Mouse (Mus musculus): Measurements from ENCODE around the gene Rpp25. TPM values are rescaled to one million over a fixed set of nuclear protein-coding genes. Genes with fewer than 3 reads are reported as not detected.

Gene Rpp25
- under 1 TPM in 1 of 26 experiments, not detected in 25; 0.63 TPM for total RNA-seq (2018; cell fraction: chromatin; rRNA removed)
- total RNA-seq (2018; cell fraction: cytosol; rRNA removed), result under 1 TPM in 10 of 26 experiments, not detected in 16; 0.07 to 0.35 (median 0.19) TPM
- under 1 TPM in 1 of 26 experiments, not detected in 25; 0.49 TPM for total RNA-seq (2018; cell fraction: nucleus; rRNA removed)
- polyA plus RNA-seq (2018), result 0.10 to 0.36 TPM in 2 of 3 replicates, not detected in the other

DNA sequence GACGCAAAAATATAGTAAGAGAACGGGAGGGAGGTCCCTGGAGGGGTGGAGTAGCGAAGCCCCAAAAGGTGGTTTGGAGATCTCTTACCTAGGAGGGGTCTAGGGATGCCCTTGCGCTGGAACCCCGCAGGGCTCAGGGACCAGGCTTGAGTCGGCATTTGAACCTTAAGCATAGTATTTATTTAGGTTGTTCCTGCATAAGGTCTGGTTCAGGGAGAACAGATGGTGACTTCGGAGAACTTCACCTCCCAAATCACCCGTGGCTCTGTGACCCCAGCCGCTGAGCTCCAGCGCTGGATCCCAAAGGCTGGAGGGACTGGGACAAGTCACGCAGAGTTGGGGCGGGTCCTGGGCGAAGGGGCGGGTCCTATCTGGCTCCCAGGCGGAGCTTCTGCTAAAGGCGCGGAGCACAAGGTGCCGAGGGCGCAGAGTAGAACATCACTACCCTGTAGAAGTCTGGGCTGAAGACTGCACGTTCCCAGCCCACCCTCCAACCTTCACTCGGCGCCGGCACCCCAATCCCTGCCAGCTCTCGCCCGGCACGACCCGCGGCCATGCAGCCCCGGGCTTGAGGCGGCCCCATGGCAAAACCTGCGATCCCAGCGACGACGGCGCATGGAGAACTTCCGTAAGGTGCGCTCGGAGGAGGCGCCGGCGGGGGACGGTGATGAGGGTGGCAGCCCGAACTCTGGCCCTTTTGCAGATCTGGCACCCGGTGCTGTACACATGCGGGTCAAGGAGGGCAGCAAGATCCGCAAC, at the start of gene Rpp25:
Rpp25 (plus strand) TSS at position 405 of the 759 bp plus-strand sequence.
- Histone ChIP-seq H3K36me3 (ENCODE audit: inconsistent target) (no peaks in the 10 kb centered on the region), H3K79me2 (ENCODE audit: inconsistent target) (no peaks in the 10 kb centered on the region), H3K4me3 (ENCODE audit: inconsistent target) (no peak within 1 kb of the TSS), H3K27ac (no peak within 1 kb of the TSS)
- WGBS (ENCODE audit: missing documents), result 2% methylated on average over 46 of the region's 46 CpGs

DNA sequence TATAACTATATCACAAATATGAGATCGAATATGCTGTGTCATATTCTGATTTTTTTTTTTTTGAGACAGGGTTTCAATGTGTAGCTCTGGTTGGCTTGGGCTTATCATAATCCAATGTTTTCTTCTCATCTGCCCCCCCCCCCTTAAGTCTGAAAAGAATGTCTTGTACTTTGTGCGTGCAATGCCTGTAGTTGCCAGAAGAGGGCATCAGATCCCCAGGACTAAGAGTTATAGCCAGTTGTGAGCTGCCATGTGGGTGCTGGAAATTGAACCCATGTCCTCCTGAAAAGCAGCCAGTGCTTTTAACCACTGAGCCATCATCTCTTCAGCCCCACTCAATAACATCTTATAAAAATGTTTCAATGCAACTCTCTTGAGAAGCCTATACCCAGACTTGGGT, 44.1 kb upstream of the Rpp25 start:
- 90% methylated on average over 2 of the region's 2 CpGs for WGBS (ENCODE audit: missing documents)
- peaks cover 5% of the 10 kb centered on the region; the same call in 1 of the 2 replicates for H3K36me3 ChIP-seq (ENCODE audit: inconsistent target)
- H3K27ac ChIP-seq, result no peak overlapping the region

DNA sequence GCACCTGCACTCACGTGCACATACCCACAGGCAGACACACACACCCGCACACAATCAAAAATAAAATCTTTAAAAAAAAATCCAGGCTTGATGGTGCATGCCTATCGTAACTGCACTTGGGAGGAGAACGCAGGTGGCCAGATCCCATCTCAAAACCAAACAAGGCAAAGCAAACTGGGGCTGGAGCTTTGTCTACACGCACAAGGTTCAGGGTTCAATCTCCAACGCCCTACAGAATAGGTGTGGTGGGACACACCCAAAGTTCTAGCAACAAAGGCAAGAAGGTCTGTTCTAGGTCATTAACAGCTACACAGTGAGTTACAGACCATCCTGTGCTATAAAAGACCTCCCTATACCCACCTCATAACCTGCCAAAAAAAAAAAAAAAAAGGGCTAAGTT, 41.0 kb upstream of the Rpp25 start:
- 93% methylated on average over 6 of the region's 6 CpGs for WGBS (ENCODE audit: missing documents)

More for the DNA sequence above, 44.1 kb upstream of the Rpp25 start:
- Histone ChIP-seq H3K4me3 (ENCODE audit: inconsistent target) (no peak overlapping the region), H3K79me2 (ENCODE audit: inconsistent target) (peaks cover 99% of the 10 kb centered on the region)

DNA sequence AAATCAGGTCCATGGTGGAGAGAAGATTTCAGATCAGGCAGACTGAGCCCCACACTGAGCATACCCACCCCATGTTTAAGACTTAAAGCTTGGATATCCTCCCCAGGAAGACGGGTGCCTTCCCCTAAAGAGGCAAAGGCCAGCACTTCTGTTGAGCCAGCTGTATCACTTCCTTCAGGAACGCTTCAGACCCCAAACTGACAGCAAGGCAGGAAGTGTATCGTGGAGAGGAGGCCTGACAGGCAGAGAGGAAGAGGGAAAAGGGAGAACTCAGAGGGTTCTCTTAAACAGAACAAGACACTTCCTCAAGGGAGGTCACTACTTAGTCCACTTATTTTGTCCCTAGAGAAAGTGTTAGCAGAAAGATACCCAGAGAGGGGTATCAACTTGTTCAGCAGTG, 37.7 kb upstream of the Rpp25 start:
- Histone ChIP-seq H3K27ac (peak overlapping the region; percentile 85), H3K79me2 (ENCODE audit: inconsistent target) (peaks cover 59% of the 10 kb centered on the region), H3K4me3 (ENCODE audit: inconsistent target) (peak overlapping the region; percentile 90; the same call in 1 of the 2 replicates), H3K36me3 (ENCODE audit: inconsistent target) (peaks cover 5% of the 10 kb centered on the region; the same call in 1 of the 2 replicates)
- WGBS (ENCODE audit: missing documents), result 0% methylated on average over 3 of the region's 3 CpGs

More for the DNA sequence above, 41.0 kb upstream of the Rpp25 start:
- no peak overlapping the region for H3K27ac ChIP-seq
- H3K79me2 ChIP-seq (ENCODE audit: inconsistent target), result peaks cover 91% of the 10 kb centered on the region
- no peak overlapping the region for H3K4me3 ChIP-seq (ENCODE audit: inconsistent target)
- H3K36me3 ChIP-seq (ENCODE audit: inconsistent target), result peaks cover 5% of the 10 kb centered on the region; the same call in 1 of the 2 replicates

DNA sequence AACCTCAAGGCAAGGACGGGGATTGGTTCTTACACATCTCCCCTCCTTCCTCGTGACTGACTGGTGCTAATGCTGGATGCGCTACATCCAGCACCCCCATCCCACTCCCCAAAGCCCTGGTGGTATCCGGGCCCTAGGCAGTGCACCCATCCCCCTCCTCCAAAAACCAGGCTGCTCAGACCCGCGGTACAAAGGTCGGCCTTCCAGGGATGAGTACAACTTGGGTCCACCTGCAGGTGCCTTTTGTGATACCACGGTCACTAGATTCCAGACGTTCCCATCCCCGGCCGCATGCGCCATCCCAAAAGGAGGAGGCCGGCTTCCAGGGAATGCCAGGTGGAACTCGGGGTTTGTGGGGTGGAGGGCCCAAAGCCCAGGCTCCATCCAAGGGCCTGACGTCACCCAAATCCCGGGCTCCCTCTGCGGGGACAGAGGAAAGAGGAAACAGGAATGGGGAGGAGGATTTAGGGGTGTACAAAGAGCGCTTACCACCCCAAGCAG, 36.5 kb upstream of the Rpp25 start:
- H3K27ac ChIP-seq, result peak overlapping the region; percentile 85
- peak overlapping the region; percentile 90 for H3K4me3 ChIP-seq (ENCODE audit: inconsistent target)
- WGBS (ENCODE audit: missing documents), result 6% methylated on average over 18 of the region's 18 CpGs
- H3K79me2 ChIP-seq (ENCODE audit: inconsistent target), result peaks cover 47% of the 10 kb centered on the region
- H3K36me3 ChIP-seq (ENCODE audit: inconsistent target), result peaks cover 5% of the 10 kb centered on the region; the same call in 1 of the 2 replicates

DNA sequence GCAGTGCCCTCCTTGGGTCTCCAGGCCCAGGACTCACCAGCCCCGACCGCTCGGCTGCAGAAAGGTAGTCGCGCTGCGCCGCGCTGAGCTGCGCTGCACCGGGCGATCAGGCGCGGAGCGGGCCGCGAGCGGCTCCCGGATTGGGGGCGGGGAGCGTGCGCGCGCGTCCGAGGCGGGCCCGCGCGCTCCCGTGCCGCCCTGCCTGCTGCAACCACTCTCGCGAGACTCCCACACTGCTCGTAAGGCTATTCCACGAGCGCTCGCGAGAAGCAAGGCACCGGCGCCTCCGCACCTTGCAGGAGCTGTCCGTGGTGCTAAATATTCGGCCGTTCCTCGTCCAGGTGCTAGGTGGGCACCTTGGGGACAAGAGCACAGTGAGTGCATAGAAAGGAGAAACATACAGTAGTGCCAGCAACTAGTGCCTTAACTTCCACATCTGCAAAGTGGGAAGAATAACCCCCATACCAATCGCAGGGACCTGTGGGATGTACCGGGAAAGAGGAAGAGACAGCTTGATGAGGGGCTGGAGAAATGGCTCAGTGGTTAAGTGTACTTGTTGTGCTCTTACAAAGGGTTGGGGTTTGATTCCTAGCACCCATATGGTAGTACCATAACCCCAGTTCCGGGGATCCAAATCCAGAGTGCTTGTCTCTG, 35.8 kb upstream of the Rpp25 start, which contains the start of gene Scamp5:
Scamp5 (minus strand) TSS at position 165 of the 654 bp plus-strand sequence.
- H3K4me3 ChIP-seq (ENCODE audit: inconsistent target), result peak within 1 kb of the TSS; percentile 90
- H3K79me2 ChIP-seq (ENCODE audit: inconsistent target), result peaks cover 40% of the 10 kb centered on the region
- 0 out of 2 replicates have a peak, but pooled peaks cover 5% of the 10 kb centered on the region for H3K36me3 ChIP-seq (ENCODE audit: inconsistent target)
- WGBS (ENCODE audit: missing documents), result 2% methylated on average over 48 of the region's 48 CpGs
- peak within 1 kb of the TSS; percentile 85 for H3K27ac ChIP-seq

DNA sequence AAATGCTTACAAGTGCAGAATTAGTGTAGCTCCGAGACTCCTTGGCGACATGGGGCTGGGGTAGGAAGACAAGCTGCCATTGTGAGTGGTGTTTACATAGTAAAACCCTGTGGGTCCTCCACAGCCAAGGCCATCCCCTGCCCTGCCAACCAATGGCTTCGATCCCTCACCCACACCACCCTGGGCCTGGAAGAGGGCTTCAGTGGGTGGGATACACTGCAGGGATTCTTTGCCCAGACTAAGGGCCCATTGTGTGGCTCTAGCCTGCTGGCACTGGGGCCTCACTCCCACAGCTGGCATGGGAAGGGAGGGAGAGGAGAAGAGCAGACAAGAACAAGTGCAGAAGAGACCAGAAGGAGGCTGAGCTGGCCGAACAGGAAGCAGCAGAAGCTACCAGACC, 34.9 kb upstream of the Rpp25 start:
- 0 out of 2 replicates have a peak, but pooled peaks cover 5% of the 10 kb centered on the region for H3K36me3 ChIP-seq (ENCODE audit: inconsistent target)
- no peak overlapping the region for H3K27ac ChIP-seq
- WGBS (ENCODE audit: missing documents), result 78% methylated on average over 4 of the region's 4 CpGs
- peaks cover 31% of the 10 kb centered on the region for H3K79me2 ChIP-seq (ENCODE audit: inconsistent target)
- no peak overlapping the region for H3K4me3 ChIP-seq (ENCODE audit: inconsistent target)

DNA sequence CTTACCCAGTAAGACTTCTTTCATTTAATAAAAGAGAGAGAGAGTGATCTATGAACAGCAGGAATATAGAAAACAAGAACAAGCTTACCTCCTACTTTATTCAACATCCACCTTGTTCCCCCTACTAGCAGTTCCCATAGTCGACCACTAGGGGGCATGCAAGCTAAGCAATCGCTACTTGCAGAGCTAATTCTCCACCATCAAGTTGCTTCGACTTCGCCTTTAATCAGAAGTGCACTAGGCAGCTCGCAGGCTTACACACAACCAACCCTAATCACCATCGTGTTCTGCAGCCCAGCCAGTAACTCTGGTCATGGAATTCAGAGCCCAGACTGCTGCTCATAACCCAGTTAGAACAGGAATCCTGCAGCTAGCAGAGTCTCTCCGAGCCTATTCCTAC, 18.1 kb upstream of the Rpp25 start:
- Histone ChIP-seq H3K27ac (no peak overlapping the region), H3K79me2 (ENCODE audit: inconsistent target) (no peaks in the 10 kb centered on the region), H3K36me3 (ENCODE audit: inconsistent target) (no peaks in the 10 kb centered on the region), H3K4me3 (ENCODE audit: inconsistent target) (no peak overlapping the region)
- WGBS (ENCODE audit: missing documents), result 20% methylated on average over 7 of the region's 7 CpGs

DNA sequence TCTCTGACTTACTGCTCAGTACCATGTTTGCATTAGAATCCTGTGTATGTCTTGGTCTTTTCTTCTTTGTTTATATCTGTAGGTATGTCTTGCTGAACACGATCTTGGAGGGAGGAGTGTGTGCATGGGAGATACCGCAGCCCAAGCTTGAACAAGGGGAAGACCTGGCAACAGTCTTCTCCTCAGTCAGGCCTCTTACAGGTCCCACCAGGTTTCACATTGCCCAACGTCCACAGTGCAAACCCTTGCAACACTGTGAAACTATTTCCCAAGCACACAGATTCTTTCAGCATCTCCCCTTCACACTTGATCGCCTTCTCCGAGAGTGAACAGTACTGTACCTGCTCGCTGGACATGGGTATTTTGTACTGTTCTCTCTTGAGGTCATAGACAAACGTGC, 16.0 kb upstream of the Rpp25 start:
- WGBS (ENCODE audit: missing documents), result 65% methylated on average over 7 of the region's 7 CpGs
- no peak overlapping the region for H3K4me3 ChIP-seq (ENCODE audit: inconsistent target)
- no peaks in the 10 kb centered on the region for H3K36me3 ChIP-seq (ENCODE audit: inconsistent target)

DNA sequence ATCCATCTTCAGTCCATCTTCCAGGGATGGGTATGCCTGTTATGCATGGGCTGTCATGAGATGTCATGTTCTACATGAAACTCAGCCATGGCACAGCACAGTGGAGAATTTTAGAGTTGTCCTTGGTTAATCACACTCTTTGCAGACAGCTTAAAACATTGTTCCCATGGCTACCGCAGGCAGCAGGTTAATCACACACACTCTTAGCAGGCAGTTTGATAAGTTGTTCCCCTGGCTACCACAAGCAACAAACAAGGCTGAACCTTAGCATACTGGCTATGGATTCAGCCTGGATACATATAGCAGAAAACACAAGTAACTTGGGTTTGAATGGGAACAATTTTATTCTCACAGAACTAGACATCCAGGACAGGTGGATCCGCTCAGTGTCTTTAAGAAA, 10.3 kb upstream of the Rpp25 start:
- no peak overlapping the region for H3K27ac ChIP-seq
- no peak overlapping the region for H3K4me3 ChIP-seq (ENCODE audit: inconsistent target)
- no peaks in the 10 kb centered on the region for H3K79me2 ChIP-seq (ENCODE audit: inconsistent target)
- 100% methylated on average over 2 of the region's 2 CpGs for WGBS (ENCODE audit: missing documents)
- no peaks in the 10 kb centered on the region for H3K36me3 ChIP-seq (ENCODE audit: inconsistent target)

More for the DNA sequence above, 16.0 kb upstream of the Rpp25 start:
- Histone ChIP-seq H3K79me2 (ENCODE audit: inconsistent target) (no peaks in the 10 kb centered on the region), H3K27ac (no peak overlapping the region)

DNA sequence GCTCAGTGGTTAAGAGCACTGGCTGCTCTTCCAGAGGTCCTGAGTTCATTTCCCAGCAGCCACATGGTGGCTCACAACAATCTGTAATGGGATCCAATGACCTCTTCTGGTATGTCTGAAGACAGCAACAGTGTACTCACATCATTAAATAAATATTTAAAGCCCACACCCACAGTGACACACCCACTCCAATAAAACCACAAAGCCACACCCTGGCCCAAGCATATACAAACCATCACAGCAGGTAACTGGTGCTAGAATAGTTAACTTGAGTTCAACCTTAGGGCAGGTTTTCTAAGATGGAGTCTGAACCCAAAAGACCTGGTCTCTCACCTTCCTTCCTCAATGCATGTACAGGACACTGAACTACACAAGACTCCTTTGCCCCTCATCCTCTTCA, 8.9 kb upstream of the Rpp25 start:
- Histone ChIP-seq H3K36me3 (ENCODE audit: inconsistent target) (no peaks in the 10 kb centered on the region), H3K79me2 (ENCODE audit: inconsistent target) (no peaks in the 10 kb centered on the region), H3K27ac (no peak overlapping the region), H3K4me3 (ENCODE audit: inconsistent target) (no peak overlapping the region)

DNA sequence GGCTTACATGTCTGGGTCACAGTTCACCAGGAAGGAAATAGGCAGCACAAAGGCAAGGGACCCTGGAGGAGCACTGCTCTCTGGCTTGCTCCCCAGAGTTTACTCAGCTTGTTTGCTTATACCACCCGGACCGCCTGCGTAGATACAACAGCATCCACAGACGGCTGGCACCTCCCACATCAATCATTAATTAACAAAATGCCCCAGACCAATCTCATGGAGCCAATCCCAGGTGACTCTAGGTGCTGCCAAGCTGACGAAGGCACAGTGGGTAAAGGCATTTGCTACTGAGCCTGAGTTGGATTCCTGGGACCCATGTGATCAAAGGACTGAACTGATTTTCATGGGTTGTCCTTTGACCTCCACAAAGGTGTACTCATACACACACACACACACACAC, 6.6 kb upstream of the Rpp25 start:
- H3K36me3 ChIP-seq (ENCODE audit: inconsistent target), result no peaks in the 10 kb centered on the region
- 74% methylated on average over 5 of the region's 5 CpGs for WGBS (ENCODE audit: missing documents)
- no peak overlapping the region for H3K27ac ChIP-seq
- no peak overlapping the region for H3K4me3 ChIP-seq (ENCODE audit: inconsistent target)
- H3K79me2 ChIP-seq (ENCODE audit: inconsistent target), result no peaks in the 10 kb centered on the region

DNA sequence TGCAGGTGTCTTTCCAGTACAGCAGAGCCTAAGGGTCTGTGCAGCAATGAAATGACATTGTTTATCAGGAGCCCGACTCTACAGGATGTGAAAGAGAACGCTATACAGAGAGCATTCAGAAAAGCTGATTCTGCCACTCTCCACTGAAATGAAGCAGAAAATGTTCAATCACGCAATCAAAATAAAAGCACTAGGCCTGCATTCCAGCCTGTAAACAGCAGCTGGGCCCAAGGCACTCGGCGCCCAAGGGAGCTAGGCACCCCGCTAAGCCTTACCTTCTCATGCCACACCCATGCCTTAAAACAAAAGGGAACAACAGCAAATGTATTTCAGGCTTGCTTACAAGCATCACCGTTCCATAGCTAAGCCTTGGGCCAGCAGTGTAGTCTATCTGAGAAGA, 5.3 kb upstream of the Rpp25 start:
- 86% methylated on average over 7 of the region's 7 CpGs for WGBS (ENCODE audit: missing documents)
- H3K4me3 ChIP-seq (ENCODE audit: inconsistent target), result no peak overlapping the region
- no peaks in the 10 kb centered on the region for H3K79me2 ChIP-seq (ENCODE audit: inconsistent target)
- H3K27ac ChIP-seq, result no peak overlapping the region
- H3K36me3 ChIP-seq (ENCODE audit: inconsistent target), result no peaks in the 10 kb centered on the region

DNA sequence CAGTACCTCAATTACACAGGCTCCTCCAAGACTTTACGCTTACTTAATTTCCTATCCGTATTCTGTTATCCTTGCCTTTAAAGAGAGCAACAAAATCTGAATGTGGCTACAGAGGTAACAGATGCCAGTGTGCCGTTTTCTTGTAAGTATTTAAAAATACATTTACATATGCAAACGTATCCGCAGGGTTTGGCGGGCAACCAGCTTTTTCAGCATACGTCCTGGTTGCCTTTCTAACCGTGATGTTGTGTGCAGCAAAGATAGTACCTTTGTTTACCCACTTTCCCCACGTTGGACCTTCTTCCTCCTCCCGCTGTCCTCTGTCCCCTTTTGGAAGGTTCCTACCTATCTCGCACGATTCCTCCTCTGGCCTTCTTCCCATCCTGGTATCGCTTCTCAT, 2.4 kb upstream of the Rpp25 start:
- 21% methylated on average over 12 of the region's 13 CpGs for WGBS (ENCODE audit: missing documents)
- H3K27ac ChIP-seq, result no peak overlapping the region
- H3K36me3 ChIP-seq (ENCODE audit: inconsistent target), result no peaks in the 10 kb centered on the region
- no peaks in the 10 kb centered on the region for H3K79me2 ChIP-seq (ENCODE audit: inconsistent target)
- no peak overlapping the region for H3K4me3 ChIP-seq (ENCODE audit: inconsistent target)

DNA sequence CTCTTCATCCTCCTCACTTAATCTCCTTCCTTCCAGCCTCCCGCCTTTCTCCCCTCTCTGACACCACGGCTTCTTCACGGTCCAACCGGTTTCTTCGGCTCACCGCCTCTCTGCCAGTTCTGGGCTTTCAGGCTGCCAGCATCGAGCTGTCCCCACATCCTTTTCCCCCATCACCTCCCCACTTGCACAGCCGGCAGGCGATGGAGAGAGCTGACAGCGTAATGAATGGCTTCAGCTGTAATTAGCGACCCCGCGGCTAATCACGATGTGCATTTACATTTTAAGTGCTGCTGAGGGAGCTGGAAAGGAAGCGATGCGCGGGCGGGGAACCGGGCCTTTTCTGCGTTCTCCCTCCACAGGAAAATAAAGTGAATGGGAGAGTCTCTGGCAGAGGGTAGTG, 2.0 kb upstream of the Rpp25 start:
- 5% methylated on average over 20 of the region's 20 CpGs for WGBS (ENCODE audit: missing documents)
- no peaks in the 10 kb centered on the region for H3K36me3 ChIP-seq (ENCODE audit: inconsistent target)
- no peaks in the 10 kb centered on the region for H3K79me2 ChIP-seq (ENCODE audit: inconsistent target)
- H3K4me3 ChIP-seq (ENCODE audit: inconsistent target), result no peak overlapping the region
- no peak overlapping the region for H3K27ac ChIP-seq

Measured in macrophage (primary cell).